Mouse (Mus musculus) B cell, adult 2 months (primary cell): Measurements from ENCODE around the gene Tmem161b.
"Not testable (repeated sequence)": the region's sequence is repeated elsewhere in the genome, so short reads cannot be mapped to it uniquely, and the experiment has no call there.

ENCODE experiments used
- DNase-seq, 2 experiments: peaks; one replicate each; pipeline ENCODE4 v3.0.0; 2022

The Tmem161b gene

DNA sequence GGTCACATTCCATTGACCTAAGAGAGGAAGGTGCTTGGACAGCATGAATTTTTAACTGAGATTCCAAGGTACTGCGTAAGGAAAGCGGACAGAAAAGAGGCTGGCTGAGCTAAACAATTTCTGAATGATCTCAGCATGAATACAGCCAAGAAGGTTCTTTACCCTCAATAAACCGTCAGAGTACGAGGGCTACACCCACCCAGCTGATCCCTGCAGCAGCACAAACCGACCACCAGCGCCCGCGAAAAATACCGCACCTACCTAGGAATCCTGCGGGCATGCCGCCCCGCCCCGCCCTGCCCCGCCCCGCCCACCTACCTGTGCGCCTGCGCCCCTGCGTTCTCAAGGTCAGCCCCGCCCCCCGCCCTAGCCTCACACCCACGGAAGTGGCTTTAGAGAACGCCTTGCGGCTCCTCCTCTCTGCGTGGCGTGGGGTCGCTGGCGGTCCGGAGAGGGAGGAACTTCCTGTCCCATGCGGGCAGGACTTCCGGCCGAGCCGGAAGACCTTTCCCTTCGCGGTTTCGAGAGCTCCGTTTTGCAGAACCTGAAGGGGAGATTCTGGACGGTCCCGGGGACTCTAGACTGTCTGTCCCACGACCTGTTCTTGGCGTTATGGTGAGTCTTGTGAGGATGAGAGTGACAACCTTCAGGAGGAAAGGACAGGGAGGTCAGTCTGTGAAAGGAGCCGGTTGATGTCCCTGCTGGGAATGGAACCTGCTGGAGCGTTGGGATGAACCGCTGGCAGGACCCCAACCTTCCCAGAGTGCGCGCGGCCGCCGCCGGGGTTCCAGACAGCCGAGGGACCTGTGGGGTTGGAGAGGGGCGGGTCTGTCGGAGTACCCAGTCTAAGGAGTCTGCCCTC, at the start of gene Tmem161b:
Gene Tmem161b, plus strand, starts transcription at position 477 of the 862 bp plus-strand sequence.
- DNase-seq: peak; percentile 81 to 82

DNA sequence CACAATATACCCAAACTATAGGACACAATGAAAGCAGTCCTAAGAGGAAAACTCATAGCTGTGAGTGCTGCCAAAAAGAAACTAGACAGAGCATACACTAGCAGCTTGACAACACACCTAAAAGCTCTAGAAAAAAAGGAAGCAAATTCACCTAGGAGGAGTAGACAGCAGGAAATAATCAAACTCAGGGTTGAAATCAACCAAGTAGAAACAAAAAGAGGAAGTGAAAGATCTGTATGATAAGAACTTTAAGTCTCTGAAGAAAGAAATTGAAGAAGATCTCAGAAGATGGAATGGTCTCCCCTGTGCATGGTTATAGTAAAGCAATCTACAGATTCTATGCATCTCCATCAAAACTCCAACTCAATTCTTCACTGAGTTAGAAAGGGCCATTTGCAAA, 36.3 kb upstream of the Tmem161b start:
- peak; percentile 40 to 57 for DNase-seq

- no peak for DNase-seq
Observed at GRCm38 (mm10) chr13:84192723-84193122, 29.4 kb upstream of the Tmem161b start.

GRCm38 (mm10) chr13:84222682-84222992, 541 bp downstream of the Tmem161b start:
- no peak for DNase-seq

- no peak for DNase-seq
Observed at GRCm38 (mm10) chr13:84223018-84223417, 922 bp downstream of the Tmem161b start.

DNA sequence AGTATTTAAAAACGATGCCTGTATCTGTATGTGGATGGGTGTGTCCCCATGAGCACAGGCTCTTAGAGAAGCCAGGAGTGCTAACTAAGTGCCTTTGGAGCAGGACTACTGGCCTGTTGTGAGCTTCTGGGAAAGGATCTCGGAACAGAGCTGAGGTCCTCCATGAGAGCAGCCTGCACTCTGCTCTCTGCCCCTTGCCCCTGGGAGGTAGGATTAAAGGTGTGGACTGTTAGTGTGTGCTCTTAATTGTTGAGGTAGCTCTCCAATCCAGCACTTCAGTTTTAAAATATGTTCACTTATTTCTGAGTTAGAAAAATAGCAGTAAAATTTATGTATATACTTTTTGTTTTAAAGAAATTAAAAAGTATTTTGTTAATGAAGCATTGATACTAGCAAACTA, 11.9 kb downstream of the Tmem161b start:
- no peak for DNase-seq

DNA sequence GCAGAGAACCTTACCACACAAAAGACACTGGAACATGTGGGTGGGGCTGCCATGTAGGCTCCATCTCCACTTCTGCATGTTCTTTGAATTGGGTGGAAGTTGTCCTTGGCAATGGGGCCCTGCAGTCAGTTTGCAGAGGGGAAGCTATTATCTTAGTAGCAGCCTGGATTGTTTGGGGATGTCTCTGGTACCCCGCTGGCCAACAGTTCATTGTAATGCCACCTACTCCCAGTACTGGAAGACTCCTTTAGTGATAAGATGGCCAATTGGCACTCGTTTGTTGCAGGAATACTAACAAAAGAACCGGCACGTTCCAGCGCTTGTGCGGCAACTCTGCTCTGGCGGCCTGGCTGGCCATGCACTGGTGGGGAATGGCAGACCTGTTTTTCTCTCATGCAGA, 14.7 kb downstream of the Tmem161b start:
- DNase-seq: no peak

- DNase-seq: no peak
Observed at GRCm38 (mm10) chr13:84238184-84238583, 16.1 kb downstream of the Tmem161b start.

DNA sequence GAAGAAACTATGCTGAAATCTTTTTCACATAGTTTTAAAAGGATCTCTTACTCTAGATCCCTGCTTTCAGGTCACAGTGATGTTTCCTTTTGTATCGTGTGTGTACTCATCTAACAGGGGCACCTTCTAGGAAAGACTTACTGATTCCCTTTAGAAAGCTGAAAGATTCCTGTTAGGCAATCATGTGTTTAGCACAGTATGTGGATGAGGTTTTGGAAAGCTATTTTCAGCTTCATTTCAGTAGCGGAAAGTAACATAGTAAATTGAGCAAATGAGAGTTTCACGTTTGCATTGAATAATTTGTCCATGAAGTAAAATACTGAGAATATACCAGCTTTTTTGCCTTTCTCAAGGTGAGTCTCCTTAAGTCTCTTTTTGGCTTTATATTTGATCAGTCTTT, 26.0 kb downstream of the Tmem161b start:
- DNase-seq: no peak

DNA sequence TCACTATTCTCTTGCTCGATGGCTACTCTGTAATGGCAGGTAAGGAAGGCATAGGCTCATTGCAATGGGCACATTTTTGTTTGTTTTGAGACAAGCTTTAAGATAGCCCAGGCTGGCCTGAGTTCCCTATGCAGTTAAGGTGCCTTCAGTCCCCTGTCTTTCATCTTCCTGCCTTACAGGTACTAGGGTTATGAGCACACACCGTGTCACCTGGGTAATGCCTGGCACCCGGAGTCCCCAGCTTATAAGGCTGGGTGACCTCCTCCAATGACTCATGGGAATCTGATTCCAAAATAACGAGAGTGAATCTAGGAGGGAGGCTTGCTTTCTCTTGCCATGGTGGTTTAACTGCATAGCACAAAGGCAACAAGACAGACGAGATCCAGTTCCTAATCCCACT, 29.2 kb downstream of the Tmem161b start:
- no peak for DNase-seq

DNA sequence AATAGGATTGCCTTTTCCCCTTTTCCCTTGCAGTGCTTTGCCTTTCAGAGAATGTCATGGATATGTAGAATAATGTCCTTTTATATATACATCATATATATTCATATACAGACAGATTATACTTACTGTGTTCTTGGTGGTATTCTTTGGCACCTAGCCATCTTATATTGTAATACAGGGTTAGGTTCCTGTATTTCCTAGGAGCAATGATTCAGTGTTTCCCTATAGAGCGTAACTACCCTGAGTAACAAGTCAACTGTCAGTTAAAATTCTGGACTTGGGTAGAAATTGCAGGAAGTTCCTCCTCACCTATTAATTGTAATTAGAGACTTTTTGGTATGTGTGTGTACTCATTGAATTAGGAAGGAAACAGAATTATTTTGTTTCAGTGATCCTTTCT, 33.0 kb downstream of the Tmem161b start:
- no peak for DNase-seq

GRCm38 (mm10) chr13:84264418-84264817, 42.3 kb downstream of the Tmem161b start:
- not testable (repeated sequence) for DNase-seq

DNA sequence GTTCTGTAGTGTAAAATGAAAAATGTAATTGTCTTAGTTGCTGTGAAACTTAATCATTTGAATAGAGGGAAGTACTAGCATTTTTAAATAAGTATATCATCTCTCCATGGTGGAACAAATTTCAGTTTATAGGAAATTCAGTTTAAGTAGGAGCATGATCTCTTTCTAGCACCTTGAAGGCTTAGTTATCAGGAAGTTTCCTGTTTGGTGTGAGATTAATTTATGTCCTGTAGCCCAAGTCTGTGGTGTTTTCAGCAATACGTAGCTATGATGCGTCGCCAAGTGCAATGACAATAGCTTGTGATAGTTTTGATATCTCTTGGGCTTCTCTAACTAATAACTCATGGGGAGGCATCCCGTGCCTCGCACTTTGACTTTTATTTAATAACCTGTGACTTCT, 54.1 kb downstream of the Tmem161b start:
- no peak for DNase-seq

DNA sequence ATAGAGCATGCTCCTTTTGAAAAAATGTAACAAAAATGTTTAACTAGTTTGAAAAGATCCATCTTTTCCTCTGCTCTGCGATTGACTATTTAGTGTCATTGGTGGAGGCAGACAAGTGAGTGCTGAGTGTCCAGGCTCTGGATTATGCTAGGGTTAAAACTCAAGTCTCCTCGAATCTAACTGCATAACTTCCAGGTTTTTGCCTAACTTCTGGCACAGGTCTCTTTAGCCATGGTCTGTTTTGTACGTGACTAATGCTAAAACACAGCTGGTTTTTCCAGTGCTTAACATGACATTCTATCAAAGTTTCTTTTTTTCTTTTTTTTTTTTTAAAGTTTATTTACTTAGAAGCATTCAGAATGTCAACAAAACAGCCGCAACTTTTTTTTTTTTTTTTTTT, 58.3 kb downstream of the Tmem161b start:
- DNase-seq: no peak

GRCm38 (mm10) chr13:84282966-84283365, 60.9 kb downstream of the Tmem161b start:
- no peak for DNase-seq

GRCm38 (mm10) chr13:84284764-84285558, 62.9 kb downstream of the Tmem161b start:
- DNase-seq: no peak

GRCm38 (mm10) chr13:84285559-84285945, 63.5 kb downstream of the Tmem161b start:
- no peak for DNase-seq

DNA sequence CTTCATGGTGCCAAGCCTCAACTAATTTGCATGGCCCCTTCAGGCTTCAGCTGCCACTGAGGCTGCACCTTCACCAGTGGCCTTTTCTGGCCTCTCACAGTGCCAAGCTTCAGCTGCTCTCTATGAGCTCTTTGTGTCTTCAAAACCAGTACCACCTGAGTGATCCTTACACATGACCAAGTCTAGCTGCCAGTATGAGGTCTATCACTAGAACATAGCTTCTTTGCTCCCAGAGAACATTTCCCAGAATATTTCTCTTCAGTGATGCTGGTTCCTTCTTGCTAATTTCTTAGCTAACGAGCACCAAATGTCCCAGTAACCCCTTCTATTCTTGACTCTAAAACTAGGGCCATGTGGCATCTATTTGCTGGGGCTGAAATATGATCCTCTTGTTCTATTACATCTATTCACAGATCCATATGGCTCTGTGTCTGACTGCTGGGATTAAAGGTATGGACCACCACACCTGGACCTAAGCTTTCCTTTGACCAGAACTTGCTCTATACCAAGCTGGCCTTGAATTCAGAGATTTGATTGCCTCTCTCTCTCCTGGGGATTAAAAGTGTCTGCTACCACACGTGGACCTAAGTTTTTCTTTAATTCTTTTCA, 77.5 kb downstream of the Tmem161b start:
- no peak for DNase-seq

DNA sequence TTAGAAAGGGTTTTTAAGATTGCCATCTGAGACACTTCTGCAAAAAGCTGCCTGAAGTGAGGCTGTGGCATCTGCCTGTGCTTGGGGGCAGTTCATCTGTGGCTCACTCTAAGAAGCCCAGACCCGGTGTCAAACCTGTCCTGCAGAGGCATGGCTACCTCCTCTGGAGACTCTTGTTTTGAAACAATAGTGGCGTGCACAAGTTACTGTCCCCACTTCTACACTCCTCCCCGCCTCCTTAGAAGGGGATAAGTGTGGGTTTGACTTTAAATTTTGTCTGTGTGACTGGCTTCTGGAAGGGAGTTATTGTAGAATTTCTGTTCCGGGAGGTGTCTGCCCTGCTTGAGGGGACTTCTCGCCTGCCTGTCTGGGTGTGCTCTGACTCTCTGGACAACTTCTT, 121.2 kb downstream of the Tmem161b start:
- DNase-seq: no peak

DNA sequence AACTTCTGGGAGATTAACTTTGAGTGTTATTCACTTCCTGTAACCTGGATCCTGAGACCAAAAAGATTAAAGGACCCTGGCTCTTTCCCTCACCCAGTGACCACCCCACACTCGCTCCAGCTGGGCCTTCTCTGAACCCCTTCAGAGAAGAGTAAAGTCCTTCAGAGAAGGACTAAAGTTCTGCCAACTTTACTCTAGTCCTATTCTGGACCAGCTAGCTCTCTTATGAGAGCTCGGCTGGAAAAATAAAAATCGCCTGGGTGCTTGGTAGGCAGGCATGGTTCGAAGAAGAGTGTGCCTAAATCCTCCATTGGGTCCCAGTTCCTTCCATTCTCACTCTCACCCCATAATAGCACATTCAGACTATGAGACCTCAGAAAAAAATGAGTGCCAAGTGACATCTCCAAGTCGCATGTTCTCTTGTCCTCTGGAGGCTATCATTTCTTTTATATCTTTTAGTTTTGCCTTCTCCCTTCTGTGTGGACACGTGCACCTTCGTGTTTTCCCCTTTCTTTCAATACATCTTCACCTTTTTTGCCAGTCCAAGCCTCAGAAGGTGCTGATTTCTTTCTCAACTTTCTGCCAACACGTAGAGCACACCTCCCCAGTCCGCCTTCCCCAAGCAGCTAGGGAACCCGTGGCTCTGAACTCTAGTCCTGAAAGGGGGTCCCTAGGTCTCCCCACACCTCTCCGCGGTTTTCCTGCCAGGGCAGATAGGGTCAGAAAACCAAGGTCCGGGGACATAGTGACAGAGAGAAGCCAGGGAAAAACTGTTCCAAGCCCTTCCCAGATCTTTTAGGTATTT, 121.8 kb downstream of the Tmem161b start:
- no peak for DNase-seq

GRCm38 (mm10) chr13:84344711-84345110, 122.6 kb downstream of the Tmem161b start:
- no peak for DNase-seq

DNA sequence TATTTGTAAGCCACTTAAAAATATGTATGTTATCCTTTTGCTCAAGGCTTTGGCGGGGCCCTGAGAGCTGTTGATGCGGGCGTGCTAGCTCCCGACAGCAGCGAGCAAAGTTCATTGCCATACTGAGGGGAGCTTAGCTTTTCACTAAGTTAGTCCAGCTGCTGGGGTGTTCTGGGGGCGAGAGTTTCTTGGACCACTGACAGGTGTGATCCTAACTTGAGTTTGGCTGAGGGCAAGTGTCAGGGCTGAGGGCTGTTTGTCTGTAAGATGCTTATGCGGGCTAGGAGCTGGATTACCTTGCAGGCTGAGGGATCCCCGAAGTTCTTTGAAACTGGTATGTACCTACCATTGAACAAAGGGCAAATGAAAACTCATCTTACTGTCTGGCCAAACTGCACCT, 123.0 kb downstream of the Tmem161b start:
- no peak for DNase-seq
